Mouse (Mus musculus) forebrain, embryonic 15.5 days (tissue): ENCODE results near the gene Stap1. TPM values are rescaled to one million over a fixed set of nuclear protein-coding genes. Genes with fewer than 3 reads are reported as not detected.

Experiments
- ATAC-seq: fragments of 200-750 bp; cut with Nextera tagmentation; replicated peaks from 2 replicates; pipeline ENCODE4 v1.8.0; 2017; ENCODE audit warnings: mild to moderate bottlenecking, moderate TSS enrichment, moderate library complexity
- H3K27ac ChIP-seq: fragments of 300-500 bp; sonication (generic); replicated peaks from 2 replicates; pipeline ENCODE4 v1.5.1; 2015; ENCODE audit warnings: mild to moderate bottlenecking, inconsistent platforms
- H3K27me3 ChIP-seq: fragments of 300-500 bp; sonication (generic); 2 replicates; pipeline ENCODE4 v1.6.1; 2015; ENCODE audit warnings: inconsistent platforms
- H3K36me3 ChIP-seq: fragments of 300-500 bp; sonication (generic); 2 replicates; pipeline ENCODE4 v1.6.1; 2015; ENCODE audit warnings: mild to moderate bottlenecking, inconsistent platforms
- H3K4me1 ChIP-seq: fragments of 300-500 bp; sonication (generic); 2 replicates; pipeline ENCODE4 v1.6.1; 2015; ENCODE audit warnings: inconsistent platforms
- H3K4me2 ChIP-seq: fragments of 300-500 bp; sonication (generic); replicated peaks from 2 replicates; pipeline ENCODE4 v1.6.1; 2015; ENCODE audit warnings: mild to moderate bottlenecking, inconsistent platforms
- H3K4me3 ChIP-seq: fragments of 300-500 bp; sonication (generic); 2 replicates; pipeline ENCODE4 v1.5.1; 2015; ENCODE audit warnings: mild to moderate bottlenecking, inconsistent platforms
- H3K9ac ChIP-seq: fragments of 300-500 bp; sonication (generic); replicated peaks from 2 replicates; pipeline ENCODE4 v1.6.1; 2015; ENCODE audit warnings: mild to moderate bottlenecking, inconsistent platforms
- H3K9me3 ChIP-seq: fragments of 300-500 bp; sonication (generic); 2 replicates; pipeline ENCODE4 v1.6.1; 2016; ENCODE audit warnings: inconsistent platforms
- WGBS: fragments of 180-500 bp; shearing (Covaris S2); methylation state at CpG from one replicate; pipeline ENCODE4 v1.1.7; 2015; ENCODE audit warnings: mixed read lengths; 5-methylcytosine and 5-hydroxymethylcytosine counted together
- polyA plus RNA-seq: library from polyadenylated mRNA; unstranded; fragments of >200 nt; fragmentation: Nextera tagmentation; extraction: Ambion mirVana; gene quantifications from 2 replicates; pipeline ENCODE4 v1.2.1, GENCODE M21; 2015

The Stap1 gene
- polyA plus RNA-seq, 1 experiment from 2014 or later, result 0.25 TPM

- Histone ChIP-seq H3K9me3 (no peaks in the 10 kb centered on the region), H3K9ac (no peak overlapping the region), H3K4me1 (no peaks in the 10 kb centered on the region), H3K27me3 (no peaks in the 10 kb centered on the region), H3K4me3 (no peak overlapping the region), H3K36me3 (no peaks in the 10 kb centered on the region), H3K4me2 (no peak overlapping the region), H3K27ac (no peak overlapping the region)
- WGBS, result 84% methylated on average over 6 of the region's 6 CpGs
- ATAC-seq, result no peak
These were observed 15.2 kb downstream of the Stap1 start for GRCm38 (mm10) chr5:86086751-86087150.

DNA sequence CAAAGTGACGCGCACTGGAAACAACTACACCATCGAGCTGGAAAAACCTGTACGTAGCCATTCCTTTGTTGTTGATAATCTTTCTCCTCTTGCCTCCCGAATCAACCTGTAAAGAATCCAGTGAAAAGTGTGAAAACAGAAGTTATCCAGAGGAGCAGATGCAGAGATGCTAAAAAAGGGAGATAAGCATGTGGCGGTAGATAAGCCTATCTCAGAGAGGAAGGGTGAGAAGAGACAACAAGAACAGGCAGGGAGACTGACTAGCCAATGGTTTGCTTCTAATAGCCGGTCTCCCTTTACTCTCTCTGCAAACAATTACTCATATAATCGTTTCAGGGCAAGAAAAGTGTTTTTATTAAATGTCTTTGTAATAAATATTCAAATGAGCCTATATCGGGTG lies 23.2 kb downstream of the Stap1 start:
- Histone ChIP-seq H3K27ac (no peak overlapping the region), H3K36me3 (no peaks in the 10 kb centered on the region), H3K4me1 (no peaks in the 10 kb centered on the region), H3K27me3 (no peaks in the 10 kb centered on the region), H3K4me3 (no peak overlapping the region), H3K9me3 (no peaks in the 10 kb centered on the region), H3K9ac (no peak overlapping the region), H3K4me2 (no peak overlapping the region)
- no peak for ATAC-seq
- 88% methylated on average over 9 of the region's 9 CpGs for WGBS

GRCm38 (mm10) chr5:86098988-86099387 lies 27.4 kb downstream of the Stap1 start:
- no peaks in the 10 kb centered on the region for H3K36me3 ChIP-seq
- H3K4me3 ChIP-seq, result no peak overlapping the region
- 85% methylated on average over 3 of the region's 3 CpGs for WGBS
- H3K4me1 ChIP-seq, result no peaks in the 10 kb centered on the region
- no peaks in the 10 kb centered on the region for H3K9me3 ChIP-seq
- no peak overlapping the region for H3K27ac ChIP-seq
- no peak for ATAC-seq
- H3K9ac ChIP-seq, result no peak overlapping the region
- no peaks in the 10 kb centered on the region for H3K27me3 ChIP-seq
- no peak overlapping the region for H3K4me2 ChIP-seq

- Histone ChIP-seq H3K4me2 (no peak overlapping the region), H3K27me3 (no peaks in the 10 kb centered on the region)
- WGBS, result 88% methylated on average over 3 of the region's 3 CpGs
These were observed 29.1 kb downstream of the Stap1 start for GRCm38 (mm10) chr5:86100621-86101020.

GRCm38 (mm10) chr5:86102176-86102575 lies 30.6 kb downstream of the Stap1 start:
- WGBS, result 100% methylated on average over 2 of the region's 2 CpGs

More at GRCm38 (mm10) chr5:86100621-86101020, 29.1 kb downstream of the Stap1 start:
- Histone ChIP-seq H3K27ac (no peak overlapping the region), H3K4me1 (no peaks in the 10 kb centered on the region), H3K4me3 (no peak overlapping the region), H3K36me3 (no peaks in the 10 kb centered on the region), H3K9me3 (no peaks in the 10 kb centered on the region), H3K9ac (no peak overlapping the region)
- ATAC-seq, result no peak

DNA sequence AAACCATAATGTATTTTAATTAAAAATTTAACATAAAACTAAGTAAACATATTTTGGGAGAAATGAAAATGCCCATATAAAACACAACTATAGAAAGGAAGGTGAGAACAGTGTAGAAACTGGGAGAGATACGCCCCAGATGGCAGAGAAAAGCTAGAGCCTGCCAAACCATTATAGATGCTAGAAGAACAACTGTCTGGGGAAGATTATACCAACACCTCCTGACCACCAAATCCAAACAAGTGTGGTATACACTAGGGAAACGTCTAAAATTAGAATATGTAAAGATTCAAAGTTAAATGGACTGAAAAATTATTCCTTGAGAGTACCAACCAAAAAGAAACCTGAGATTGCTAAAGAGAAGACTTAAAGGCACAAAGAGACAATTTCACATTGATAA lies 35.1 kb downstream of the Stap1 start:
- H3K4me2 ChIP-seq, result no peak overlapping the region
- no peak overlapping the region for H3K4me3 ChIP-seq
- 66% methylated on average over 2 of the region's 2 CpGs for WGBS
- H3K36me3 ChIP-seq, result peaks cover 18% of the 10 kb centered on the region
- H3K9ac ChIP-seq, result no peak overlapping the region
- H3K27me3 ChIP-seq, result no peaks in the 10 kb centered on the region
- no peaks in the 10 kb centered on the region for H3K4me1 ChIP-seq
- H3K9me3 ChIP-seq, result no peaks in the 10 kb centered on the region
- H3K27ac ChIP-seq, result no peak overlapping the region
- no peak for ATAC-seq

More at GRCm38 (mm10) chr5:86102176-86102575, 30.6 kb downstream of the Stap1 start:
- ATAC-seq, result peak; percentile 48; the same call in 1 of the 2 replicates
- Histone ChIP-seq H3K36me3 (peaks cover 6% of the 10 kb centered on the region), H3K27ac (no peak overlapping the region), H3K4me1 (no peaks in the 10 kb centered on the region), H3K4me2 (no peak overlapping the region), H3K9ac (no peak overlapping the region), H3K9me3 (no peaks in the 10 kb centered on the region), H3K27me3 (no peaks in the 10 kb centered on the region), H3K4me3 (no peak overlapping the region)

GRCm38 (mm10) chr5:86111074-86111473 lies 39.5 kb downstream of the Stap1 start:
- 91% methylated on average over 1 of the region's 1 CpGs for WGBS
- Histone ChIP-seq H3K4me2 (no peak overlapping the region), H3K36me3 (peaks cover 26% of the 10 kb centered on the region), H3K9ac (no peak overlapping the region), H3K4me3 (no peak overlapping the region), H3K27ac (no peak overlapping the region), H3K9me3 (no peaks in the 10 kb centered on the region), H3K27me3 (no peaks in the 10 kb centered on the region), H3K4me1 (no peaks in the 10 kb centered on the region)
- no peak for ATAC-seq

GRCm38 (mm10) chr5:86113037-86113436 lies 41.5 kb downstream of the Stap1 start:
- Histone ChIP-seq H3K36me3 (peaks cover 19% of the 10 kb centered on the region), H3K27ac (no peak overlapping the region), H3K4me1 (no peaks in the 10 kb centered on the region), H3K4me3 (no peak overlapping the region), H3K4me2 (no peak overlapping the region), H3K27me3 (no peaks in the 10 kb centered on the region), H3K9me3 (no peaks in the 10 kb centered on the region), H3K9ac (no peak overlapping the region)
- no peak for ATAC-seq
- 93% methylated on average over 2 of the region's 2 CpGs for WGBS

DNA sequence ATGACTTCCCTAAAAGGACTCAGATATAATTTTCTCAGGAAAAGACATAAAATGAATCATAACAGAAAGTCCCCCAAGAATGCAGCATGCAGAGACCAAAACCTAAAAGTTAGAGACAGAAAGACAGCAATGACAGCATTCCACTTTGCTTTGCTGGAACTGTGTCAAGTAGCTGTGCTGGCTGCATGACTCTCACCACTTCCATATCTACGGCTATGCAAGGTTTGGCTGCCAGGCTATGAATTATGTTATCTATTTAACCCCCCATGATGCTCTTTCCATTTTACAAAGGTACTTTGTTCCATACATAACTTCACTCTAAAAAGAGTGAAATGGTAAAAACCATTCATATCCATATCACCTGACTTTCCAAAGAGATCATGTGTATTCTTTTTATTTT lies 42.5 kb downstream of the Stap1 start:
- Histone ChIP-seq H3K4me1 (no peaks in the 10 kb centered on the region), H3K9me3 (no peaks in the 10 kb centered on the region), H3K4me3 (no peak overlapping the region), H3K27me3 (no peaks in the 10 kb centered on the region), H3K36me3 (peaks cover 26% of the 10 kb centered on the region), H3K4me2 (no peak overlapping the region), H3K9ac (no peak overlapping the region), H3K27ac (no peak overlapping the region)
- ATAC-seq, result no peak
- whole genome bisulfite sequencing, result 82% methylated on average over 1 of the region's 1 CpGs

GRCm38 (mm10) chr5:86118457-86119094 lies 47.0 kb downstream of the Stap1 start:
- H3K27ac ChIP-seq, result no peak overlapping the region
- H3K4me2 ChIP-seq, result no peak overlapping the region
- H3K9me3 ChIP-seq, result no peaks in the 10 kb centered on the region
- WGBS, result 92% methylated on average over 9 of the region's 9 CpGs
- H3K9ac ChIP-seq, result no peak overlapping the region
- no peak overlapping the region for H3K4me3 ChIP-seq
- H3K36me3 ChIP-seq, result peaks cover 35% of the 10 kb centered on the region
- ATAC-seq, result no peak
- H3K4me1 ChIP-seq, result no peaks in the 10 kb centered on the region
- no peaks in the 10 kb centered on the region for H3K27me3 ChIP-seq

DNA sequence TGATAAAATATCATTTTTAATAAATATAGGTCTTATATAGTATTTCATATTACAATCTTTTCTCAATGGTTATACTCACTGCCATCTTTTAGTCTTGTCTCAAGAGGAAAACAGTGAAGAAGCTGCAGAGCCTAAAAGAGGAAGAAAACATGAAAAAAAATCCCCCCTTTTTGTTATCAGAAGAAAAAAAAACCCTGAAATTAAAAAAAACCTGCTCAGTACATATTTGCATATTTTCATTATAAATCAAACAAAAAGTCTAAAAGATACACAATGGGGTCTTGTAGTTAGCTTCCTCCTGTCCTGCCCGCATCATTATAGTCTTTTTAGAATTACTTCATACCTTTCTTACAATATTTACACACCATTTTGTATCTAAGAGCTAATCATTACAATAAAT lies 57.2 kb downstream of the Stap1 start:
- Histone ChIP-seq H3K4me2 (no peak overlapping the region), H3K9ac (no peak overlapping the region), H3K36me3 (peaks cover 44% of the 10 kb centered on the region), H3K9me3 (no peaks in the 10 kb centered on the region), H3K27ac (no peak overlapping the region), H3K27me3 (no peaks in the 10 kb centered on the region), H3K4me3 (no peak overlapping the region), H3K4me1 (no peaks in the 10 kb centered on the region)
- 89% methylated on average over 1 of the region's 1 CpGs for WGBS
- ATAC-seq, result no peak

GRCm38 (mm10) chr5:86129828-86130227 lies 58.3 kb downstream of the Stap1 start:
- Histone ChIP-seq H3K4me3 (no peak overlapping the region), H3K4me2 (no peak overlapping the region), H3K4me1 (no peaks in the 10 kb centered on the region), H3K27ac (no peak overlapping the region), H3K9ac (no peak overlapping the region), H3K27me3 (no peaks in the 10 kb centered on the region), H3K36me3 (peaks cover 43% of the 10 kb centered on the region), H3K9me3 (no peaks in the 10 kb centered on the region)
- no peak for ATAC-seq
